Mouse (Mus musculus) frontal cortex, postnatal 14 days (tissue): Measurements from ENCODE around the gene Ehhadh.
A peak's percentile ranks its signal among the peaks of the same experiment; 100 is the strongest.

Source experiments
- DNase-seq, 2 experiments: peaks; one replicate each; pipeline ENCODE4 v3.0.0; 2022; ENCODE audit warnings: low spot score in 2 of 2

Gene Ehhadh

DNA sequence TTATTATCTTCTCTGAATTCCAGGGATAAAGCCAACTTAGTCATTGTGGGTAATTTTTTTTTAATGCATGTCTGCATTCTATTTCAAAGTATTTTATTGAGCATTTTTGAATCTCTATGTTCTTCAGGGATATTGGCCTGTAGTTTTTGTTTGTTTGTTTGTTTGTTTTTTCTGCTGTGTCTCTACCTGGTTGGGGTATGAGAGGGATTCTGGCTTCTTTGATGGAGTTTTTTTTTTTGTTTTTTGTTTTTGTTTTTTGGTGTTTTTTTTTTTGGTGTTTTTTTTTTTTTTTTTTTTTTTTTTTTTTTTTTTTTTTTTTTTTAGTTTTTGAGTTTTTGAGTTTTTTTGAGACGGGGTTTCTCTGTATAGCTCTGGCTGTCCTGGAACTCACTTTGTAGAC lies 52.0 kb downstream of the Ehhadh start:
- DNase-seq: no peak

DNA sequence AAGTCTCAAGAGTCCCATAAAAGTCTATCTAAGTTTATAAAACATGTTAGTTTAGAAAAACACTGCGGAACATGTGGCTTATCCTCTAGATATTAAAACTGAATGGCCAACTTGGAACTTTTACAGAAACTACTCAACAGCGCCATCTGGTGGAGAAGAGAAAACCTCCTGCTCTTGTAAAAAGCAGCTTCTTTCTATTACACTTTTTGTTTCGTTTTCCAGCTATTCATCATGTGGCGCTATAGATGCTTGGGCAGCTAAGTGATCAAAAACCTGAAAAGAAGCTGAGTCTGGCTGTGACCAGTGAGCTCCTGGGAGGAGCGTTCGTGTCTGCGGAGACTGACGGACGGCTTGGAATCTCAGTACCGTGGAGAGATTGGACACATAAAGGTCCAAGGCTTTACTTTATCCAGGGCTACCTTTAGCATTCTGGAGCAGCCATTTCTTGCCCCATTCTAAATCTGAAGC lies 59.7 kb downstream of the Ehhadh start:
- peak; percentile 13 to 69 for DNase-seq

DNA sequence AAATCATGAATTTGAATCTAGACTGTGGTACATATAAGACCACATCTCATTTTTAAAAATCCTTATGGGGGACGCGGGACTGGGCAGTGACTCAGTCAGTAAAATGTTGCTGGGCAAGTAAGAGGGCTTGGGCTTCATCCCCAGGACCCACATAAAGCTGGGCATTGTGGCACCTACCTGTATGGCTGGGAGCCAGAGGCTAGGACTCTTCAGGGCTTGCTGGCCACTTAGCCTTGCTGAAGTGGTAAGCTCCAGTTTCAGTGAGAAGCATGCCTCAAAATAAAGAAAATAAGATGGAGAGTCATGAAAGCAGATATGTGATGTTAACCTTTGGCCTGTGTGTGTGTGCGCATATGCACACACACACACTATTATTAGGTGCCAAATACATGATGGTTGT lies 60.2 kb downstream of the Ehhadh start:
- no peak for DNase-seq

DNA sequence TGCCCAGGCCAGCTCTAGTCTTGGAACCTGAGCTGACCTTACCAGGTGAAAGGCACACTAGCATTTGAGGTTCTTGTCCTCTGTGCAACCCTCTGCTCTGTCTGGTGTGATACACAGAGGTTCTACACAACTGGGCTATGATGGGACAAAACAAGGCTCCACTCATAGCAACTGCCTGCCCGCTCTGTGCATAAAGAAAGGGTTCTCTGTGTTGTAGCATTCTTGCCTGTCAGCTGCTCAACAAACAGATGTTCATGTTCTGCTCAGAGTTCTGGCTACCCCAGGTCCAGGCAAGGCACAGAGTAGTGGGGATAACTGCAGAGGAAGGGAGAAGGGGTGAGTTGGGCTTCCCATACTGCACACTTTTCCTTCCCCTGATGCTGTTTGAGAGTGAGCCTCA lies 63.3 kb downstream of the Ehhadh start:
- no peak for DNase-seq

DNA sequence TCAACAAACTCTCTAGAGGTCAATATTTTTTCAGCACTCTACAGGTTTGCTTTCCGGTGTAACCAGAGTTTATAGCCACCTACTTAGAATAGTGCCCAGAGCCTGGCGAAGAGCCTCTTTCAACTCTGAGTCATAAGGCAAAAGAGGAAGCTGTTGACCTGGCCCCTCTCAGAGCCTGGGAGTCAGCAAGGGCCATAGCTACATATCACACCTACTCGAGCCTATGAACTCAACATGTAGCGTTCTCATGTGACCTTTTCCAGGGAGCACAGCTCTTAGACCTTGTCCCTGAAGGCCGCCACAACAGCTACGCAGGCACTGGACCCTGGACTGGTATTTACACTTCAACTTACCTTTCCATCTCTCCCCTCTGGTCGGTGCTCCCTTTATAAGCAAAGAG lies 67.8 kb downstream of the Ehhadh start:
- no peak for DNase-seq

DNA sequence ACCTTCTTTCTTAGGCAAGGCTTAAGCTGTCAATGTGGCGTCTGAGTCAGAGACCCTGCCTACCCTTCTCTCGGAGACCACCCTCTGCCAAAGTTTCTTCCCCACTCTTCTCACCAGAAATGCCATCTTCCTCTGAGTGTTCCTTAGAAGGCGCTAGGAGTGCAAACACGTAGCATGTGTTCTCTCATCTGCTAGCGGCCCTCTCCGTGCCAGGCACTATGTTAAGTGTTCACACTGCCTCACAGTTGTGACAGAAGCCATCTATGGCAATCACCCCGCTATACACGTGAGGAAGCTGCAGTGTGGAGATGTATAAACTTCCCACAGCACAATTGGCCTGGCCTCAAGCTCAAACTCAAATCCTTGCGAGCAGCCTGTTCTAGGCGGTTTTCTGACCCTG lies 73.1 kb downstream of the Ehhadh start:
- peak in 1 of 2 experiments; percentile 25 for DNase-seq
